Mouse (Mus musculus): ENCODE measurements at regions not wholly inside any gene's neighbourhood (a gene's known extent, or its start where the extent isn't known, plus 50 kb on each side); places are given as distances from the start of the nearest gene placed in this dataset.

DNA sequence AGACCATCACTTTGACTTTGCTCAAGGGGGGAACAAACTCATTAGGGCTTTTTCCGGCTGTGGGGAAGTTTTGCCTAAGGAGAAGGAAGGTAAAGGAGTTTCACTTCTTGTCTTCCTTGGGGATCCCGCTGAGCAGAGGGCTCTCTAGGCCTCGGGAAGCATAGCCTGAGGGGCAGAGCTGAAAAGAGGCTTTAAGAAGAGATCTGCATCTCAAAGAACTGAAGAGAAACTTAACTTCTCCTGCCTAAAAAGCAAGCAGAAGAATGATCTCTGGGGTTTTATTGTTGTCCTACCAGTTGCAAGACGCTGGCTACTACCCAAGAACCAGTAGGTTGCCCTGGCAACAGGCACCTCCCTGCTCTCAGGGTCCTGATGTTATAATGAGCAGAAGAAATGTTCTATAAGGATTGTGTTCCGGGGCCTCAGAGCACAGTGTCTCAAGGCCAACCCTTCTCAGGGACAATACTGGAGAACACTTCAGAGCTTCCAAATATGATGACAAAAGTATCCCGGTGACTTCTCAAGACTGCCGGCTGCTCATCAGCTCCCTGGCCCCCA lies 547.8 kb downstream of the Tmem132b start:
- H3K27me3 ChIP-seq (ENCODE audit: control insufficient read depth): no peaks in the 10 kb centered on the region
- peaks cover 66% of the 10 kb centered on the region for H3K9me3 ChIP-seq (ENCODE audit: control insufficient read depth, low read length)
- no peak for TF ChIP-seq TAL1 (IDR thresholded peaks at IDR 0.05; ENCODE audit: low read length)
- no peak for TF ChIP-seq GATA1 (IDR thresholded peaks at IDR 0.05; ENCODE audit: low read length)
- no peaks in the 10 kb centered on the region for H3K4me1 ChIP-seq (ENCODE audit: control insufficient read depth)
- H3K36me3 ChIP-seq (ENCODE audit: control insufficient read depth): no peaks in the 10 kb centered on the region
- H3K4me3 ChIP-seq (replicated peaks): no peak overlapping the region

DNA sequence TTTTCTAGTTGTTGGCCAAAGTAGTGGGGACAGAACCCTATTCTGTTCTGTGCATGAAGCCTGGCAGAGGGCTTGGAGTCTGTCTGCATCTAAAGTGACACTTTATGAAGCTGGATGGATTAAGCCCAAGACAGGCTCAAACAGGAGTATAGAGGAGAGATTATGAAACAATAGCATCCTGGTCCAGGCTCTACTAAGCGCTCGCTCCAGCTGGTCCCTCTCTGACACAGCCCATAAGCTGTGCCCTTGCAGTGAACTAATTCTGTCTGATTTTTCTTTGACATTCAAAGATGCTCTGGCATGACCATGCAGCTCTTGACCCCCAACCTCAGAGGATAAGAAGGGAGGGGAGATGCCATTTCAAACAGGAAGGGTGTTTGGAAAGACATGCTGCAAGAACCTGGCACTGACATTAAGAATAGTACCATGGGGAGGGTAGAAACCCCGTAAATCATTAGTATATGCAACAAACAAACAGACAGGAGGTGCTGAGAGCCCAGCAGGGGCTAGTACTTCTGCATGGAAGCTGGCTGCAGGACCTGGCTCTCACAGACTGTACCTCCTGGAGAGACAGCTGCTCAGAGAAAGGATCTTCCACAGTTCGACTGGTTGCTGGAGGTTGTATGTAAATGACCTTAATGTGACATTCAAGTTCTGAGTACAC lies 556.8 kb downstream of the Tmem132b start:
- TF ChIP-seq TAL1 (IDR thresholded peaks at IDR 0.05; ENCODE audit: low read length): no peak
- no peak for TF ChIP-seq GATA1 (IDR thresholded peaks at IDR 0.05; ENCODE audit: low read length)
- Histone ChIP-seq H3K9me3 (ENCODE audit: control insufficient read depth, low read length) (peaks cover 70% of the 10 kb centered on the region), H3K27me3 (ENCODE audit: control insufficient read depth) (no peaks in the 10 kb centered on the region), H3K4me1 (ENCODE audit: control insufficient read depth) (no peaks in the 10 kb centered on the region), H3K36me3 (ENCODE audit: control insufficient read depth) (no peaks in the 10 kb centered on the region), H3K4me3 (replicated peaks) (no peak overlapping the region)

- no peaks in the 10 kb centered on the region for H3K4me1 ChIP-seq (ENCODE audit: control insufficient read depth)
- H3K27me3 ChIP-seq (ENCODE audit: control insufficient read depth): no peaks in the 10 kb centered on the region
- no peaks in the 10 kb centered on the region for H3K36me3 ChIP-seq (ENCODE audit: control insufficient read depth)
- peaks cover 48% of the 10 kb centered on the region for H3K9me3 ChIP-seq (ENCODE audit: control insufficient read depth, low read length)
- no peak overlapping the region for H3K4me3 ChIP-seq (replicated peaks)
- TF ChIP-seq GATA1 (IDR thresholded peaks at IDR 0.05; ENCODE audit: low read length): no peak
- TF ChIP-seq TAL1 (IDR thresholded peaks at IDR 0.05; ENCODE audit: low read length): no peak
Observed at GRCm38 (mm10) chr5:126093196-126093595, 561.6 kb downstream of the Tmem132b start.

DNA sequence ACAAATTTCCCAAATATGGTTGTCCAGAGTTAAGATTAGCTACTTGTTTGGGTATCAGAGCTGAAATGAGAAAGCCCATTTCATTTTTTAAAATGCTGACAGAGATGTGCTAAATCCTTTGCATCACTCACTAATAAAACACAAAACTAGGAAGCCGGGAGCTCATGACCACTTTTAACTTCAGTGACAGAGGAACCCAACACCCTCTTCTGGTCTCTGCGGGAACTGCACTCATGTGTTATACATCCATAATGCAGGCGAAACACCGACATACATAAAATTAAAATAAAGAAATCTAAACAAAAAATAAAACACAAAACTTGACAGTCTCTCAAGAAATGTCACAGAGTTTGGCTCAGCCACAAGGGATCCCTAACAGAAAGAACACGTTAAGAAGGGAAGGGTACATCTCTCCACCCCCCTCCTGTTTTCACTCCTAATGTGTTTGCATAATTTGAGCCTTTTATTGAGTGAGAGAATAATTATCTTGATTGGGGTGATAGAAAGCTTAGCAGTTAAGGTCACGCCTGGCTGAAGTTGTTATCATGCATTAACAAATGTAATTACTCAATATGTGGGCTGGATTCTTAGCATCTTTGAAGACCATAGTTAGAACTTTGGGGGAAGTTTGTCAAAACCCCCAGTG lies 565.2 kb downstream of the Tmem132b start:
- H3K4me3 ChIP-seq (replicated peaks): no peak overlapping the region
- no peaks in the 10 kb centered on the region for H3K4me1 ChIP-seq (ENCODE audit: control insufficient read depth)
- H3K27me3 ChIP-seq (ENCODE audit: control insufficient read depth): no peaks in the 10 kb centered on the region
- TF ChIP-seq TAL1 (IDR thresholded peaks at IDR 0.05; ENCODE audit: low read length): no peak
- no peak for TF ChIP-seq GATA1 (IDR thresholded peaks at IDR 0.05; ENCODE audit: low read length)
- H3K36me3 ChIP-seq (ENCODE audit: control insufficient read depth): no peaks in the 10 kb centered on the region
- peaks cover 44% of the 10 kb centered on the region for H3K9me3 ChIP-seq (ENCODE audit: control insufficient read depth, low read length)

DNA sequence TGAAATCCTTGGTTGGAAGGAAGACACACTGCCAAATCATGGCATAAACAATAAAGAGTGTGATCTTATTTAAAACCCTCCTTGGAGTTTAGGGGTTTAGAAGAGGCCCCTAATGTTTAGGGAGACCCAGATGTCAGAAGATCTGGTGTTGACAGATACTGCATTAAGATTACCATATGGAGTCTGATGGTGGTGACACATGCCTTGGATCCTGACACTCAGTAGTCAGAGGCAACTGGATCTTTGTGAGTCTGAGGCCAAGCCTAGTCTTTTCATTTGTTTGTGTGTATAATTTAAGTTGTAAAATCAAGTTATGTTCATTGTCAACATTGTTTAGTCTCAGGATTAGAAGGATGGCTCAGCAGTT lies 565.7 kb downstream of the Tmem132b start:
- Histone ChIP-seq H3K27me3 (ENCODE audit: control insufficient read depth) (no peaks in the 10 kb centered on the region), H3K4me3 (replicated peaks) (no peak overlapping the region), H3K36me3 (ENCODE audit: control insufficient read depth) (no peaks in the 10 kb centered on the region), H3K9me3 (ENCODE audit: control insufficient read depth, low read length) (peaks cover 41% of the 10 kb centered on the region), H3K4me1 (ENCODE audit: control insufficient read depth) (no peaks in the 10 kb centered on the region)
- TF ChIP-seq GATA1 (IDR thresholded peaks at IDR 0.05; ENCODE audit: low read length) (no peak), TAL1 (IDR thresholded peaks at IDR 0.05; ENCODE audit: low read length) (no peak)

DNA sequence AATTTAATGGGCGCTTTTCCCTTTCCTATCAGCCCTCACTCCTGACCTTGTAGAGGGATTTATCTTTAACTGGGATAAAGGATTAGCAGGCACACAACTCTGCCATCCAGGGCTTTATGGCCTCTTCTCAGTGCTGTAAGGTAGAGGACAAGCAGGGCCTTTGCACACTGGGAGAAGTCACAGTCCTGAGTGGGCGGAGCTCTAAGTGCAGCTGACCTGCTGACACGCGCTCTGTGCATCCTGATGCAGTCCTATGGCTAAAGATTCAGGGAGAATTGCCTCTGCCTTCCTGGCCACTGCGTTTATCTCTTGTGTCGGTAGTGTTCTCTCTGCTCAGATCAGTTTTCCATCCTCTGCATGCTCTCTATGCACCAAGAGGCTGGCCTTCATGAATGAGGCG lies 566.9 kb downstream of the Tmem132b start:
- no peaks in the 10 kb centered on the region for H3K4me1 ChIP-seq (ENCODE audit: control insufficient read depth)
- TF ChIP-seq TAL1 (IDR thresholded peaks at IDR 0.05; ENCODE audit: low read length) (no peak), GATA1 (IDR thresholded peaks at IDR 0.05; ENCODE audit: low read length) (no peak)
- no peaks in the 10 kb centered on the region for H3K36me3 ChIP-seq (ENCODE audit: control insufficient read depth)
- H3K9me3 ChIP-seq (ENCODE audit: control insufficient read depth, low read length): peaks cover 40% of the 10 kb centered on the region
- H3K4me3 ChIP-seq (replicated peaks): no peak overlapping the region
- no peaks in the 10 kb centered on the region for H3K27me3 ChIP-seq (ENCODE audit: control insufficient read depth)

- Histone ChIP-seq H3K27me3 (ENCODE audit: control insufficient read depth) (no peaks in the 10 kb centered on the region), H3K9me3 (ENCODE audit: control insufficient read depth, low read length) (peaks cover 35% of the 10 kb centered on the region), H3K4me1 (ENCODE audit: control insufficient read depth) (no peaks in the 10 kb centered on the region), H3K36me3 (ENCODE audit: control insufficient read depth) (no peaks in the 10 kb centered on the region), H3K4me3 (replicated peaks) (no peak overlapping the region)
- TF ChIP-seq TAL1 (IDR thresholded peaks at IDR 0.05; ENCODE audit: low read length) (no peak), GATA1 (IDR thresholded peaks at IDR 0.05; ENCODE audit: low read length) (no peak)
Observed at GRCm38 (mm10) chr5:126099931-126100330, 568.4 kb downstream of the Tmem132b start.

- Histone ChIP-seq H3K36me3 (ENCODE audit: control insufficient read depth) (no peaks in the 10 kb centered on the region), H3K9me3 (ENCODE audit: control insufficient read depth, low read length) (peaks cover 30% of the 10 kb centered on the region), H3K4me1 (ENCODE audit: control insufficient read depth) (no peaks in the 10 kb centered on the region), H3K4me3 (replicated peaks) (no peak overlapping the region), H3K27me3 (ENCODE audit: control insufficient read depth) (no peaks in the 10 kb centered on the region)
- TF ChIP-seq TAL1 (IDR thresholded peaks at IDR 0.05; ENCODE audit: low read length): no peak
- TF ChIP-seq GATA1 (IDR thresholded peaks at IDR 0.05; ENCODE audit: low read length): no peak
Observed at GRCm38 (mm10) chr5:126104464-126104863, 572.9 kb downstream of the Tmem132b start.

GRCm38 (mm10) chr5:126104883-126105282 lies 573.3 kb downstream of the Tmem132b start:
- Histone ChIP-seq H3K27me3 (ENCODE audit: control insufficient read depth) (no peaks in the 10 kb centered on the region), H3K36me3 (ENCODE audit: control insufficient read depth) (no peaks in the 10 kb centered on the region), H3K4me1 (ENCODE audit: control insufficient read depth) (no peaks in the 10 kb centered on the region), H3K4me3 (replicated peaks) (no peak overlapping the region), H3K9me3 (ENCODE audit: control insufficient read depth, low read length) (peaks cover 28% of the 10 kb centered on the region)
- no peak for TF ChIP-seq GATA1 (IDR thresholded peaks at IDR 0.05; ENCODE audit: low read length)
- no peak for TF ChIP-seq TAL1 (IDR thresholded peaks at IDR 0.05; ENCODE audit: low read length)
